Mouse (Mus musculus) erythroblast, embryonic 14.5 days (primary cell): ENCODE results near the gene Rbm44.

Source experiments
- GATA1 ChIP-seq: IDR thresholded peaks from 2 replicates; pipeline ENCODE4 v1.6.1; 2012; ENCODE audit warnings: low read length, inconsistent platforms, mixed read lengths
- TAL1 ChIP-seq: IDR thresholded peaks from 3 replicates; pipeline ENCODE4 v1.6.1; 2012; ENCODE audit warnings: low read length, inconsistent platforms, mixed read lengths

DNA sequence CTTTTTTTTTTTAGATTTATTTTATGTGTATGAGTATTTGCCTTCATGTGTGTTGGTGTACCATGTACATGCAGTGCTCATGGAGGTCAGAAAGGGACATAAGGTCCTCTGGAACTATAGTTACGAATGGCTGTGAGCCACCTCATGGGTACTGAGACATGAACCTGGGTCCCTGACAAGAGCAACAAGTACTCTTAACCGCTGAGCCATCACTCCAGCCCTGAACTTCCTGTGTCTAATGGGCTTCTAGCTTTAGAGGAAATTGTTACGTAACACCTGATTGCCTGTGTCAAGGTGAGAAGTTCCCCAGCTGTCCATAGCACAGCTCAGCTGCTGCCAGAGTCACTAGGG, 75.4 kb downstream of the Rbm44 start:
- no peak for TF ChIP-seq TAL1
- TF ChIP-seq GATA1 = no peak
